Mouse (Mus musculus): ENCODE results near the gene 1700019N19Rik.

Gene 1700019N19Rik

GRCm38 (mm10) chr19:58808864-58809263 lies 14.6 kb upstream of the 1700019N19Rik start:
- DNase-seq (ENCODE audit: low read depth in 2 of 2, low spot score in 2 of 2): no peak

GRCm38 (mm10) chr19:58806364-58806763 lies 12.1 kb upstream of the 1700019N19Rik start:
- DNase-seq (ENCODE audit: low read depth in 2 of 2, low spot score in 2 of 2): no peak

GRCm38 (mm10) chr19:58805191-58805779 lies 11.0 kb upstream of the 1700019N19Rik start:
- DNase-seq (ENCODE audit: low read depth in 2 of 2, low spot score in 2 of 2): no peak

GRCm38 (mm10) chr19:58795114-58795669 lies 931 bp upstream of the 1700019N19Rik start:
- no peak for DNase-seq (ENCODE audit: low read depth in 2 of 2, low spot score in 2 of 2)

GRCm38 (mm10) chr19:58789194-58789593 lies 5.1 kb downstream of the 1700019N19Rik start:
- DNase-seq (ENCODE audit: low read depth in 2 of 2, low spot score in 2 of 2): no peak

- DNase-seq (ENCODE audit: low read depth in 2 of 2, low spot score in 2 of 2): no peak
Observed at GRCm38 (mm10) chr19:58783938-58784337, 10.3 kb downstream of the 1700019N19Rik start.

- no peak for DNase-seq (ENCODE audit: low read depth in 2 of 2, low spot score in 2 of 2)
Observed at GRCm38 (mm10) chr19:58781566-58781965, 12.7 kb downstream of the 1700019N19Rik start.

GRCm38 (mm10) chr19:58776461-58776860 lies 17.8 kb downstream of the 1700019N19Rik start:
- DNase-seq (ENCODE audit: low read depth in 2 of 2, low spot score in 2 of 2): no peak

- DNase-seq (ENCODE audit: low read depth in 2 of 2, low spot score in 2 of 2): no peak
Observed at GRCm38 (mm10) chr19:58767329-58767728, 26.9 kb downstream of the 1700019N19Rik start.

- DNase-seq (ENCODE audit: low read depth in 2 of 2, low spot score in 2 of 2): no peak
Observed at GRCm38 (mm10) chr19:58762848-58763541, 31.3 kb downstream of the 1700019N19Rik start.

GRCm38 (mm10) chr19:58762316-58762715 lies 31.9 kb downstream of the 1700019N19Rik start:
- no peak for DNase-seq (ENCODE audit: low read depth in 2 of 2, low spot score in 2 of 2)

GRCm38 (mm10) chr19:58759423-58759822 lies 34.8 kb downstream of the 1700019N19Rik start, which contains the start of gene Pnliprp2:
TSS of gene Pnliprp2 (plus strand) at chr19:58759719.
- no peak for DNase-seq (ENCODE audit: low read depth in 2 of 2, low spot score in 2 of 2)

- DNase-seq (ENCODE audit: low read depth in 2 of 2, low spot score in 2 of 2): no peak
Observed at GRCm38 (mm10) chr19:58758871-58759270, 35.4 kb downstream of the 1700019N19Rik start.

GRCm38 (mm10) chr19:58751504-58751903 lies 42.8 kb downstream of the 1700019N19Rik start:
- no peak for DNase-seq (ENCODE audit: low read depth in 2 of 2, low spot score in 2 of 2)

- DNase-seq (ENCODE audit: low read depth in 2 of 2, low spot score in 2 of 2): no peak
Observed at GRCm38 (mm10) chr19:58750822-58751221, 43.4 kb downstream of the 1700019N19Rik start.

GRCm38 (mm10) chr19:58747498-58748000 lies 46.7 kb downstream of the 1700019N19Rik start:
- DNase-seq (ENCODE audit: low read depth in 2 of 2, low spot score in 2 of 2): no peak

GRCm38 (mm10) chr19:58743736-58744135 lies 50.5 kb downstream of the 1700019N19Rik start:
- no peak for DNase-seq (ENCODE audit: low read depth in 2 of 2, low spot score in 2 of 2)

- no peak for DNase-seq (ENCODE audit: low read depth in 2 of 2, low spot score in 2 of 2)
Observed at GRCm38 (mm10) chr19:58742711-58743110, 51.5 kb downstream of the 1700019N19Rik start.

GRCm38 (mm10) chr19:58741036-58741435 lies 53.2 kb downstream of the 1700019N19Rik start:
- DNase-seq (ENCODE audit: low read depth in 2 of 2, low spot score in 2 of 2): no peak

- no peak for DNase-seq (ENCODE audit: low read depth in 2 of 2, low spot score in 2 of 2)
Observed at GRCm38 (mm10) chr19:58738111-58738510, 56.1 kb downstream of the 1700019N19Rik start.
